In genomic region chr13:76057267-76058069, GRCm38 (mm10) we compare ENCODE assay signal across 15 mouse cellular contexts. TPM values are rescaled to one million over a fixed set of nuclear protein-coding genes. Genes with fewer than 3 reads are reported as not detected.
DNase-seq lines count a peak whose midpoint lies in the region; ATAC-seq lines count a peak whose summit lies in the region.
"Had no signal": no experiment of that assay in that cellular context is flagged by ENCODE, and none has a peak within 500 bp of the region (broad histone marks: within the 10 kb centered on the region; RNA-seq: fewer than 3 reads in every experiment).

No protein-coding gene starts in this region.

- WGBS in heart, embryonic 15.5 days, result 68% methylated on average over 10 of the region's 10 CpGs
- WGBS in neural tube, embryonic 11.5 days, result 64% methylated on average over 10 of the region's 10 CpGs
- 59% methylated on average over 10 of the region's 10 CpGs for WGBS in neural tube, embryonic 14.5 days

- H3K36me3 ChIP-seq in heart, embryonic 15.5 days, result no peaks in the 10 kb centered on the region
- H3K36me3 ChIP-seq in neural tube, embryonic 11.5 days (ENCODE audit: control insufficient read depth, insufficient read depth, low read length), result no peaks in the 10 kb centered on the region
- H3K36me3 ChIP-seq in neural tube, embryonic 14.5 days (ENCODE audit: control insufficient read depth, insufficient read depth, low read length), result no peaks in the 10 kb centered on the region

- H3K4me2 ChIP-seq in heart, embryonic 15.5 days, result 0 out of 2 replicates have a peak overlapping the region, but pooled peaks have one; percentile 89
- H3K4me2 ChIP-seq in neural tube, embryonic 11.5 days (ENCODE audit: low read depth), result peak overlapping the region; percentile 98; the same call in 1 of the 2 replicates
- peak overlapping the region; percentile 99; the same call in 1 of the 2 replicates for H3K4me2 ChIP-seq in neural tube, embryonic 14.5 days (ENCODE audit: low read depth, low read length)

- no peak for DNase-seq in heart, postnatal 14 days
- no peak for DNase-seq in neural tube, embryonic 11.5 days (ENCODE audit: low spot score)
- no peak for DNase-seq in neural tube, embryonic 10.5 days (ENCODE audit: extremely low spot score, low spot score)
- DNase-seq in left cerebral cortex, postnatal 14 days (ENCODE audit: low spot score in 2 of 2), result peak; percentile 9 to 30
- DNase-seq in adipocyte (ENCODE audit: low spot score), result no peak
- DNase-seq: gastrocnemius, postnatal 25 days; kidney, adult 9 months; thymus, adult 18-20 months had no signal

- no peak for ATAC-seq in heart, embryonic 15.5 days (replicated peaks; ENCODE audit: insufficient number of reproducible peaks, insufficient read depth, low FRiP score, low read depth)
- ATAC-seq in neural tube, embryonic 11.5 days (ENCODE audit: insufficient read depth, low FRiP score, low TSS enrichment), result no peak
- ATAC-seq in neural tube, embryonic 14.5 days (ENCODE audit: low read depth), result no peak
- ATAC-seq in cerebellum, adult (ENCODE audit: insufficient number of reproducible peaks, low FRiP score, low TSS enrichment), result no peak

- no peak overlapping the region for H3K9ac ChIP-seq in heart, embryonic 15.5 days
- no peak overlapping the region for H3K9ac ChIP-seq in neural tube, embryonic 11.5 days (ENCODE audit: low read length)
- no peak overlapping the region for H3K9ac ChIP-seq in neural tube, embryonic 14.5 days (replicated peaks; ENCODE audit: low read depth, low read length)

- H3K4me1 ChIP-seq in heart, embryonic 15.5 days (replicated peaks), result peaks cover 16% of the 10 kb centered on the region
- peaks cover 4% of the 10 kb centered on the region; the same call in 1 of the 2 replicates for H3K4me1 ChIP-seq in neural tube, embryonic 11.5 days (ENCODE audit: control insufficient read depth, insufficient read depth, low read length)
- H3K4me1 ChIP-seq in neural tube, embryonic 14.5 days (ENCODE audit: control insufficient read depth, insufficient read depth, low read length), result no peaks in the 10 kb centered on the region; the same call in 1 of the 2 replicates

- no peak overlapping the region for H3K4me3 ChIP-seq in heart, embryonic 15.5 days
- no peak overlapping the region for H3K4me3 ChIP-seq in neural tube, embryonic 11.5 days (ENCODE audit: low read depth, low read length)
- H3K4me3 ChIP-seq in neural tube, embryonic 14.5 days (ENCODE audit: low read depth, low read length), result no peak overlapping the region

- no peak overlapping the region for H3K27ac ChIP-seq in heart, embryonic 15.5 days
- H3K27ac ChIP-seq in neural tube, embryonic 11.5 days (ENCODE audit: low read depth, low read length), result no peak overlapping the region
- H3K27ac ChIP-seq in neural tube, embryonic 14.5 days (ENCODE audit: low read depth, low read length), result no peak overlapping the region
- H3K27ac ChIP-seq: limb, embryonic 13.5 days; macrophage had no signal

- intact Hi-C loops in heart, postnatal 14 days (cut with DNase I), result loop anchor here (10.0 kb wide), 1 partner anchor 73 kb away; no protein-coding TSS in a partner anchor
- intact Hi-C loops in left cerebral cortex, postnatal 14 days (cut with DNase I), result no loop called here

- H3K9me3 ChIP-seq in heart, embryonic 15.5 days (replicated peaks), result no peaks in the 10 kb centered on the region
- H3K9me3 ChIP-seq in neural tube, embryonic 11.5 days (ENCODE audit: control insufficient read depth, low read length), result no peaks in the 10 kb centered on the region
- H3K9me3 ChIP-seq in neural tube, embryonic 14.5 days (ENCODE audit: control insufficient read depth, low read length), result no peaks in the 10 kb centered on the region
- H3K9me3 ChIP-seq: limb, embryonic 13.5 days had no signal

- H3K27me3 ChIP-seq in heart, embryonic 15.5 days, result peaks cover 48% of the 10 kb centered on the region
- peaks cover 27% of the 10 kb centered on the region for H3K27me3 ChIP-seq in neural tube, embryonic 11.5 days (ENCODE audit: control insufficient read depth, insufficient read depth, low read length)
- peaks cover 12% of the 10 kb centered on the region for H3K27me3 ChIP-seq in neural tube, embryonic 14.5 days (ENCODE audit: control insufficient read depth, insufficient read depth, low read length)

RNA-seq across cellular contexts. Expression of gene Gpr150, which starts 0.7 kb away (rescaled TPM):
- 0.06 TPM in 1 of 2 replicates, not detected in the other for polyA plus RNA-seq in heart, embryonic 15.5 days (2015; fragmentation: Nextera tagmentation; extraction: Ambion mirVana)
- not detected for total RNA-seq in heart, postnatal 14 days (2021)
- polyA plus RNA-seq in neural tube, embryonic 11.5 days (2014; fragmentation: Nextera tagmentation; extraction: Ambion mirVana), result 0.31 and 0.65 TPM in 2 replicates
- 1 to 10 TPM; 1.7 to 3.0 TPM for total RNA-seq in left cerebral cortex, postnatal 14 days (2021)
- polyA plus RNA-seq in neural tube, embryonic 14.5 days (2014; fragmentation: Nextera tagmentation; extraction: Ambion mirVana), result 2.6 and 3.0 TPM in 2 replicates
- total RNA-seq: gastrocnemius, postnatal 25 days; neutrophil, adult 5-6 weeks had no signal
- polyA plus RNA-seq: C2C12; limb, embryonic 13.5 days; macrophage had no signal

RNA-seq across cellular contexts. Expression of gene Rfesd, which starts 38.9 kb away (rescaled TPM):
- polyA plus RNA-seq in heart, embryonic 15.5 days (2015; fragmentation: Nextera tagmentation; extraction: Ambion mirVana), result 11.8 and 12.4 TPM in 2 replicates
- total RNA-seq in heart, postnatal 14 days (2021), result 10 to 100 TPM; 10.3 to 10.7 TPM
- polyA plus RNA-seq in neural tube, embryonic 11.5 days (2014; fragmentation: Nextera tagmentation; extraction: Ambion mirVana), result 14.8 and 16.7 TPM in 2 replicates
- 10 to 100 TPM; 15.8 to 16.3 TPM for total RNA-seq in left cerebral cortex, postnatal 14 days (2021)
- 18.6 and 23.4 TPM in 2 replicates for polyA plus RNA-seq in neural tube, embryonic 14.5 days (2014; fragmentation: Nextera tagmentation; extraction: Ambion mirVana)

RNA-seq across cellular contexts. Expression of gene Arsk, which starts 41.0 kb away (rescaled TPM):
- polyA plus RNA-seq in heart, embryonic 15.5 days (2015; fragmentation: Nextera tagmentation; extraction: Ambion mirVana), result 3.3 and 3.4 TPM in 2 replicates
- 1 to 10 TPM; 4.4 to 5.2 TPM for total RNA-seq in heart, postnatal 14 days (2021)
- 5.3 and 6.6 TPM in 2 replicates for polyA plus RNA-seq in neural tube, embryonic 11.5 days (2014; fragmentation: Nextera tagmentation; extraction: Ambion mirVana)
- 1 to 10 TPM; 3.6 to 4.6 TPM for total RNA-seq in left cerebral cortex, postnatal 14 days (2021)
- polyA plus RNA-seq in neural tube, embryonic 14.5 days (2014; fragmentation: Nextera tagmentation; extraction: Ambion mirVana), result 5.4 and 6.9 TPM in 2 replicates

RNA-seq across cellular contexts. Expression of gene Ttc37, which starts 41.1 kb away (rescaled TPM):
- polyA plus RNA-seq in heart, embryonic 15.5 days (2015; fragmentation: Nextera tagmentation; extraction: Ambion mirVana), result 6.2 and 8.1 TPM in 2 replicates
- total RNA-seq in heart, postnatal 14 days (2021), result 10 to 100 TPM; 12.7 to 15.4 TPM
- polyA plus RNA-seq in neural tube, embryonic 11.5 days (2014; fragmentation: Nextera tagmentation; extraction: Ambion mirVana), result 15.8 and 17.1 TPM in 2 replicates
- 10 to 100 TPM; 17.1 to 19.8 TPM for total RNA-seq in left cerebral cortex, postnatal 14 days (2021)
- 17.2 and 17.9 TPM in 2 replicates for polyA plus RNA-seq in neural tube, embryonic 14.5 days (2014; fragmentation: Nextera tagmentation; extraction: Ambion mirVana)

Comparison
In these comparisons a context has a peak if more than half of its experiments do, and no peak if none do; other contexts are left out.
1. DNase-seq: peak in left cerebral cortex, postnatal 14 days (2 of 2); none in heart, postnatal 14 days (0 of 2), neural tube, embryonic 11.5 days (single experiment), neural tube, embryonic 10.5 days (single experiment) and adipocyte (single experiment).
2. Peak in every context shown above with its lines, with median percentiles within 50 percentile points of each other: H3K4me2 ChIP-seq.